Mouse (Mus musculus): ENCODE results near the gene Hist1h4b.

- no peak for TF ChIP-seq EP300 (IDR thresholded peaks at IDR 0.05; ENCODE audit: insufficient read depth, low read depth, low read length)
- no peak for TF ChIP-seq CTCF (IDR thresholded peaks at IDR 0.05; ENCODE audit: low read depth, low read length)
- no peak for TF ChIP-seq POLR2A (IDR thresholded peaks at IDR 0.05; ENCODE audit: insufficient read depth, low read length)
Observed at GRCm38 (mm10) chr13:23730479-23730878, 26.3 kb upstream of the Hist1h4b start.

All from ES-Bruce4 (cell line).